Mouse (Mus musculus): Measurements from ENCODE around the gene Samd4.

Samd4 gene

DNA sequence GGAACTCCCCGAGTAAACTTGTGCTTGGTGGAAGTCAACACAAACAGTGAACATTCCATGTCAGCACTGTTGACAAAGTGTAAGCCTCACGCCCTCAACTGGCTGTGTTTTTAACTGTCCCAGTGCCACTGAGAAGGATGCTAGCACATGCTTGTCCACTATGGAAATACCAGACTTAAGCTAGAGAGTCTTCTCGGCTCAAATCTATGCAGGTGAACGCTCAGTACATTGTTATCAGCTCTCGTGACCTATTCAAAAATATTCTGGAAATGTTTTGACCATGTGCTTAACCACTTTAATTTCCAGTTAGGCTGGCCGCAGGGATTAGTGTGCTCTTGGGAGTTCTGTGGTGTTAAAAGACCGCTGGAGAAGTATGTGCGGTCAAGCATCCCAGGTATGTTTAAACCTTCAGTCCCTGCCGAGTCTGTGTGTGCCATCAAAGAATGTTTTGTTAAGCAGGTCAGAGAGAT is 73.0 kb downstream of the Samd4 start:
- DNase-seq (ENCODE audit: low read depth, low spot score) = no peak

DNA sequence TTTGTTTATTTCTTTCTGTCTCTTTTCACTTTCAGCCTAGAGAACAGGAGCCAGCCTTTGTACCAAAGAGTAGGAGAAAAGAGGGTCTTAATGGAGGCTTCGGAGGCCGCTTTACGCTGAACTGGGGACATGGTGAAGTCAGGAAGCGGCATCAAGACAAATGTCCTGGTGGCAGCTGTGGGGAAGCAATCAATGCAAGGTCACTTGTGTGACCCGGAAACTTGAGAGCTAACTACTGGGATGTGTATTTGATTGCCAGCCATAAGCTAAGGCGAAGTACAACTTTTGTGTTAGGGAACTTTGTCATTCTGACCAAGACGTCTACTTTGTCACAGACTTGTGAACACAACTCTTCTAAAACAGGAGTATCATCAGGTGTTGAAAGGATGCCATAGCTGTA is 73.5 kb downstream of the Samd4 start:
- no peak for DNase-seq (ENCODE audit: low read depth, low spot score)

DNA sequence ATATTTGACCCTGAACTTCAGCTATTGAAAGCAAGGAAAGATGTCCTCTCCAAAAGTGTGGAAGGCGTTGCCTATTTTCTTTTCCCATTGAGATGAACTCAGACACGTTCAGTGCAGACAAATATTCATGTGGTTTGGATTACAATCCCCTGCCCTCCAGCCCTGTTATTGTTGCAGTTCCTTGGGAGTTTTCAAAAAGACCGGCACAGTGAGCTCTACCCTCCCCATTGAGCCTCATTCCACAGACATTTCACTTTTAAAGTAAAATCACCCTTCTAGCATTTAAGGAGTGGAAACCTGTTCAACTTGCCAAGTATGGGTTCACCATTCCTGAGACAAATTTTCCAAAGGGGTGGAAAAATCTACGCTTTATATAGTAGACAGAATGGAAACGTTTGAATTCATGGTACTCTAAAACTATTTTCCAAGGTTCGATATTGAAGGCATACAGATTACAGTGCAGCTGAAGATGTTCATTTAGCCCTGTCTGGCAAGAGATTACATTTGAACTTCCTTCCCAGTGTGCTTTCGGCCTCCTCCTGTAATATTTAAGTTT is 76.6 kb downstream of the Samd4 start:
- DNase-seq (ENCODE audit: low read depth, low spot score) = no peak

DNA sequence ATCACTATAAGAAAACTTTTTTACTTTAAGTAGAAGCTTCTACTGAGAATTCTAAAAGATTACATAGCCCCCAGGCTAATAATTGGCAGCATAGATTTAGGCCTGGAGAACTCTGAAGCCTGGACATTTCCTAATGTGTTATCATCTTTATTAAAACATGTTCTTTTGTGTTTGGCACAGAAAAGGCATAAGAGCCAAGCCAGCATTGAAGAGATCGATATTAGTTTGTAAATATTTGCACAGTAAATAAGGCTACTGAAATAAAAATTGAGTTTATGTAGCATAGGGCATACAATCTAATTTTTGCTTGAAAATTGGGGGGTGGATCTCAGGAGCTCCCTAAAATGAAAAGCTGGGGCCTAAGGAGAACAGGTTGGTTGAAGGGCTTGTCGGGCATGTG is 77.2 kb downstream of the Samd4 start:
- no peak for DNase-seq (ENCODE audit: low read depth, low spot score)

DNA sequence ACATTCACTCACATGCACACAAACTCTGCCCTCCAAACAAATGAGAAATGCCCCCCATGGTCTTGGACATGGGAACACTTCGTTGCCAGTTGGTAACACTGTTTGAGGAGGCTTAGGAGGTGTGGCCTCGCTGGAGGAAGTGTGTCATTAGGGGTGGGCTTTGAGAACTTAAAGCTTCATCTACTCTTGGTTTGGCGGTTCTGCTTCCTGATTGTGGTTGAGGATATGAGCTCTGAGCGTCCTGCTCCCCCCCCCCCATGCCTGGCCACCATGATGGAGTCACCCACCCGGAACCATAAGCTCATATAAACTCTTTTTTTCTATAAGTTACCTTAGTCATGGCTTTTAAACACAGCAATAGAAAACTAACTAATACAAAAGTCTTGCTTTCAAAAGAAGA is 80.2 kb downstream of the Samd4 start:
- DNase-seq (ENCODE audit: low read depth, low spot score) = no peak

DNA sequence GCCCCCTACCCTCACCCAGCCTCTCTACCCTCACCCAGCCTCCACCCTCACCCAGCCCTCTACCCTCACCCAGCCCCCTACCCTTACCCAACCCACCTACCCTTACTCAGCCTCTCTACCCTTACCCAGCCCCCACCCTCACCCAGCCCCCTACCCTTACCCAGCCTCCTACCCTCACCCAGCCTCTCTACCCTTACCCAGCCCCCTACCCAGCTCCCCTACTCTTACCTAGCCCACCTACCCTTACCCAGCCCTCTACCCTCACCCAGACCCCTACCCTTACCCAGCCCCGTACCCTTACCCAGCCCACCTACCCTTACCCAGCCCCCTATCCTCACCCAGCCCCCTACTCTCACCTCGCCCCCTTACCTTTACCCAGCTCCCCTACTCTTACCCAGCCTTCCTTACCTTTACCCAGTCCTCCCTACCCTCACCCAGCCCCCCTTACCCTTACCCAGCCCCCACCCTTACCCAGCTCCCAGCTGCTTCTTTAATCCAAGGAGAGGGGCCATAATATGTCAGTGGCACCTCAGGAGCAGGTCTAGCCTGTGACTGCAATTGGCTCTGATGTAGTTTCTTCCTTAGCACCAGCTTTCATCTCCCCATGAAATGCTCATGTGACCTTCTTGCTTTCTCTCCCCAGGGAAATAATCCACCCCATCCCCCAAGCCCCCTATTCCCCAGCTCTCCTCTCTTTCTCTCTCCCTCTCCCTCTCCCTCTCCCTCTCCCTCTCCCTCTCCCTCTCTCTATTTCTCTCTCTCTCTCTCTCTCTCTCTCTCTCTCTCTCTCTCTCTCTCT is 81.6 kb downstream of the Samd4 start:
- DNase-seq (ENCODE audit: low read depth, low spot score) = no peak

DNA sequence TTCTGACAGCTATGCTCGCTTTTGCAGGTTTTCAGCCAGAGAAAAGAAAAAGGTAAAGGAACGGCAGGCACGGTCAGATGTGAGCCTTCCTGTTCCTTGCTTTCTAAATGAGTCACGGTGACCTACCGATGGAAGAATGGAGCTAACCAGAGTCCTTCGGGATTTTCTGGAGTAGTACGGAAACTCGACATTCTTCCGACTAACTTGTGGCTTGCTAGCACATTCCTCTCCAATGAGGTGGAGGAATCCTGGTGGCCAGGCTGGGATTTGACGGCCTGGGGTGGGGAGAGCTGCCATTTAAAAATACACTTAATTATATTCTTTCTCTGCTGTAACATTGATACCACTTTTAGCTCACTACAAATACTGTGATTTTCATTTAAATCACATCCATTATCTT is 83.6 kb downstream of the Samd4 start:
- DNase-seq (ENCODE audit: low read depth, low spot score) = no peak

DNA sequence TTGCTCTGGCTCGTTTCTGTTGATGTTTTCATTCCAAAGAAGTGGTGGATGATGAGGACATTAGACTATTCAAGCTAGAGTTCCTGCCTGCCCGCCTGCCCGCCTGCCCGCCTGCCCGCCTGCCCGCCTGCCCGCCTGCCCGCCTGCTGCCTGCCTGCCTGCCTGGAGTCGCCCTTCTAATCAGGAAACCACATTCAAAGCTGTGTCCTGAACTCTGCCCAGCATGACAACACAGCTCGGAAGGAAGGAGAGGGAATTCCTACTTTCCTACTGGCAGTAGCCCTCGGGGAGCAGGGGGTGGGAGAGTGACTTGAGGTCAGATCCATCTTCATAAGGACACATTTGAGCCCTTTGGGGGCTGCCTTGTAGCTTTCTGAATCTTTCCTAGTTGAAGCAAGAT is 85.4 kb downstream of the Samd4 start:
- no peak for DNase-seq (ENCODE audit: low read depth, low spot score)

DNA sequence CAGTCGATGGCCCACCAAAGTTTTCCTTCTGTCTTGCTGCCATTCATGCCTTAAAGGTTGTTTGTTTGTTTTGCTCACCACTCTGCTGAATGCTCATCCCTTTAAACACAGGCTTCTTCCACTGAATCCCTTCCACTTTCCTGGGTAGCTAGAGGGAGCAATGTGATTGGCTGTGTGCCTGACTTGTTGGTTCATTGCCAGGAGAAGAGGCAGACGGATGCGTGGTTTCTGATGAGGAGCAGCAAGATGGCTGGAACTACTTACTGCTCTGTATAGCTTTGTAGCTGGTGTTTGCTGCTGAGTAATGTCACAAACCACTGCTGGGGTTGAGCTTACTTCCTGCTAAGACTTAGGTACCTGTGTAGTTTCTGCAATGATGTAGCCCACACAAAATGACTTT is 88.0 kb downstream of the Samd4 start:
- no peak for DNase-seq (ENCODE audit: low read depth, low spot score)

DNA sequence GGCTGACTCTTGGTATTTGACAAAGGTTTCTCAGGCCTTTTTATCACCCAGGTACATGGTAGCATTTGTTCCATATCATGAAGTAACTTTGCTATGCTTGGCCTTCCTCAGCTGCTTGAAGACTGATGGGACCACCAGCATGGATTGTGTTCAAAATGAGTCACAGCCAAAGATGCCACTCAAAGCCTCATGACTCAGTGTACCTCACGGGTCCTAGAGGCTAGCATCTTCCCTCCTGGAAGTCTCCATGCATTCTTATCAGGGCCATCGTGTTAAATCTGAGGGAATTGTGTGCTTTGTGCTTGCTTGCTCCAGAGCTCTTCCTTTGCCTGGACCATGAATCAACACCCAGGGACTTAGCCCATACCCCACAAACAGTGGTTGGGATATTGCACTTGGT is 89.1 kb downstream of the Samd4 start:
- no peak for DNase-seq (ENCODE audit: low read depth, low spot score)

DNA sequence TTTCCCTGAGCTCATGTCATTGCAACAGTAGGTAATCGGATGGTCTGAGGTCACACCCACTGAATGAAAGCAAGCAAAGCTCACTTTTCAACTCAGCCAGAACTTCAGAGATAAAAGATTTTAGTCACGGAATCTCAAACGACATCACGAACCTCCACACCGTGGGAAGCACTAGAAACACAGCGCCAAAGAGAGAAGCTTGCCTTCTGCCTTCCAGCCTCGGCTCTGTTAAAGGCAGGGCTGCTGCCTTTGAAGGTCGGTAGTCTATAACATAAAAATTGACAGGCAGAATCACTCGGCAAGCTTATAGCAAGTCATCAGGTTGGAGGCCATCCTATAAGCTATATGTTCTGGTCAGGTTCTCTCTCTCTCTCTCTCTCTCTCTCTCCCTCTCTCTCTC is 92.2 kb downstream of the Samd4 start:
- no peak for DNase-seq (ENCODE audit: low read depth, low spot score)

DNA sequence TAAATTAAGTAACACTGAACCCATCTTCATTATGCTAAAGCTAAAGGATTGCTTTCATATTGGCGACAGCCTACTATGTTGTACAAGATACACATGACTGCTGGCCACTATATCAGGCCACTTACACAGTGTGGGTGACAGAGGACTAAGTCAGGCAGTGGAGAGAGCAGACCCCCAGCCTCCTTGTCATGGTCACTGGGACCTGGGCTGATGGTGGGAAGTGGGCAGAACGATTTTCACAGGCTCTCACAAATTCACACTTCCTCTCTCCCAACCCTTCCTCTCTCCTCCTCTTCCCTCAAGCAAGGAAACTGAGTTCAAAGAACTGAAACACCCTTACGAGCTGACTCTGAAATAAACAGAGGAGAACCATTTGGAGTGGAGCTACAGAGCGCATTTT is 93.3 kb downstream of the Samd4 start:
- DNase-seq (ENCODE audit: low read depth, low spot score) = no peak

DNA sequence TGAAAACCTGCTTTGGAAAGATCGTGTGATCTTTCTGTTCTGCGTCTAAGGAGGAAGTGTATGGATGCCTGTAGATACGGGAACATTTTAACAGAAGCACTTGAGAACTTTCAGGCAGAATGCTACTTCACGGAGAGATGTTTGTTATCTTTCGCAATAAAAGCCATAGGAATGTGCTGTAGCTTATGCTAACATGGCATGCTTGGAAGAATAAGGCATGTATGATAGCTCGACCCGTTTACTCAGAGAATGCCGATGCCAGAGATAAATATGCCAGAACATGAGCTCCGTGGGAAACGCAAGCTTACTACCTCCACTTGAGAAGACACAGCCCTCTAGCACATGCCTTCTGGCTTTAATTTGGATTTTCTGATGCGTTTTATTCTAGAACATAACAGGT is 94.1 kb downstream of the Samd4 start:
- DNase-seq (ENCODE audit: low read depth, low spot score) = no peak

DNA sequence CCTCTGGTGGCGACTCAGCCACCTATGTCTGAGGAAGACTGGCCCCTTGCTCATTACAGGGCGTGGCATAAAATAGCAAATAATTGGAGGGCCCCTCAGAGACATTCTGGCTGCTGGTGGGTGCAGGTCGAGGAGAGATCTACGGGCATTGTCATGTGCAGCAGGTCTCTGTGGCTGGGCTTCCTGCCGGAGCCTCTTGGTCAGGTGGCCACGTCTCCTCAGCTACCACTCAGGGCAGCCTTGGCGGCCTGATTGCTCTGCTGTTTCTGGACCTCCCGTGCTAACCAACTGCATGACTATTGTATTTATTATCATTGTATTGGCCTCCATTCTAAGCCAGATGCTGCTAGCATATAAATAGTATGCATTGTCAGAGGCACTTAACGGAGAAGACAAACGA is 95.0 kb downstream of the Samd4 start:
- DNase-seq (ENCODE audit: low read depth, low spot score) = no peak

DNA sequence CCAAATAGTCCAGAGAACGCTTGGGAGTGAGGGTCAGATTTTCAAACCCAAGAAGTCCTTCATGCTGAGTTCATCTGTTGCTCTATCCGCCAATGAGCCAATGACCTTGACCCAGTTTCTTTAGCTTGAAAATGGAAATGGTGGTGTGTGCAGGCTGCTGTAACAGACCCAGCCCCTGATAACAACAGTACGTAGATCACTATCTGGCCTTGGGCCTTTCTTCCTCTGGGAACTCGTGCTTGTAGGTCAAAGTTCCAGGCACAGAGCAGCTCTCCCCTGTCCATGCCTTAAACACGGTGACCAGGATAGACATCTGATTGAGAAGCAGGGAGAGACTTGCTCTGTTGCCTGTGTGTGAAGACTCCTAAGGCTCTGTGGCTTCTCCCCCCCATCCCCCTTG is 96.5 kb downstream of the Samd4 start:
- DNase-seq (ENCODE audit: low read depth, low spot score) = no peak

DNA sequence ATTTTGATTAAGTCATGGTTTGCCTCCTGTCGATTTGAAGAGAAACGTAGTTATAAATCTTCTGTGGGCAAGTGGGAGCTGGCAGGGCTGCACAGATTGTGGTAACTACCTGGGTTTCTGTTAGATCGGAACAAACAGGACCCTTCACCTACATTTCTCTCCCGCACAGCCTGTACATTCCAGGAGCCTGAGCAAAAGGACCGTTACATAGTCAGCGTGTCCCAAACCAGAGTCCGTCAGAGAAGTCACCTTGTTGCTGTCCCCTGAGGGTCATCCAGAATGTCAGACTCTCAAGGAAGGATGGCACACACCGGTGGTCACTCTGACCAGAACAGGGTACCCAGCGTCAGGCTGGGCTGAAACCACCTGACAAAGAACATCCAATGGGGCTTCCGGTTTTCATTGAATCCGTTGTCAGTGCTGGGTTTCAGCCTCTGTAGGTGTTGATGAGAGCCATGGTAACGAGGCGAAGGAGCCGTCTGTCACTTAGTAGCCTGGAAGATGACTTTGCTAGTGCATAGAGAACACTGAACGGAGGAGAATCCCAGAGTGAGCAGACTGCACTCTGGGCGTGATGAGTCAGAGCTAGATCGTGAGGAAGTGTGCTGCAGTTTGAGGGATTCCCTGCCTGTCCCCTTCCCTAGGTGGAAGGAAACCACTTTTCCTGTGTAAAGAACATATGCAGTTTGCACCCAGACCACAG is 98.2 kb downstream of the Samd4 start:
- no peak for DNase-seq (ENCODE audit: low read depth, low spot score)

DNA sequence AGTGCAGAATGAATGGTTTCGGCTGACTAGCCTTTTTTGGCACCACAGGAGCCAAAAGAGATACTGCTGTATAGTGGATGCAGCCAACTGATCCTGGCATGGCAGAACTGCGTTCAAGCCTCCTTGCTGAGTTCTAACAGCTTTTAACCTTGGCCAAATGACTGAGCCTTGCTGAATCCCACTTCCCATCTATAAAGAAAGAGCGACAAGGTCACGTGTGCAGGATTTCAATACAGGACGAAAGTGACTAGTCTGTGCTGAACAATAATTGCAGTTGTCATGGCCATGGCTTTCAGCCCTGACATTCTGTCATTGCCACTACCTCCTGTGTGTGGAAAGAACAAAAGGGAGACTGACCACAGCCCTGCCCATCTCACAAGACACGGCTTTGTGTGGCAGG is 99.5 kb downstream of the Samd4 start:
- no peak for DNase-seq (ENCODE audit: low read depth, low spot score)

DNA sequence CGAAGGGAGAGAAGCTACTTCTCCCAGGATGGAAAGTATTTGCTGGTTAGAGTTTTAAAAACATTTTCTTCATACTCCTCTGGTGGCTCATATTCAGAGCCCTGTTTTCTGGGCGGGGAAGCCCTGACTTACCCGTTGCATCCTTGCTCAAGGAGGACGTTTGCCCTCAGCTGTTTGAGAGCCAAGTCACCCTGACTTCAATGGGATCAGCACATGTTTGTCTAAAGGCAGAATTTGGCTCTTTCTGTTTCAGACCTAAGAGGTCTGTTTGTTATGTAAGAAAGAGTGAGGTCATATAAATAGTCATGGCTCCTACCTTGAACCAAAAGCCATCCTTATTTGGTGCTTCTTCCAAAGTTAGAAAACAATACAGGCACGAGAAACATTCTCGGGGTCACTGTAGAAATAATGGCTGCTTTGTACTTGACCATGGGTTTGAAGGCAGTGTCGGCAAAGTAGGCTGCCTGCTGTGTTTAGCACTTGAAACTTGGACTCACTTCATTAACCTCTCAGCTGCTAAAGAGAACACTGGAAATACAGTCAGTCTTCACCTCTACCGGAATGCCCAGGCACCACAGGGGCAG is 102.0 kb downstream of the Samd4 start:
- DNase-seq (ENCODE audit: low read depth, low spot score) = no peak

DNA sequence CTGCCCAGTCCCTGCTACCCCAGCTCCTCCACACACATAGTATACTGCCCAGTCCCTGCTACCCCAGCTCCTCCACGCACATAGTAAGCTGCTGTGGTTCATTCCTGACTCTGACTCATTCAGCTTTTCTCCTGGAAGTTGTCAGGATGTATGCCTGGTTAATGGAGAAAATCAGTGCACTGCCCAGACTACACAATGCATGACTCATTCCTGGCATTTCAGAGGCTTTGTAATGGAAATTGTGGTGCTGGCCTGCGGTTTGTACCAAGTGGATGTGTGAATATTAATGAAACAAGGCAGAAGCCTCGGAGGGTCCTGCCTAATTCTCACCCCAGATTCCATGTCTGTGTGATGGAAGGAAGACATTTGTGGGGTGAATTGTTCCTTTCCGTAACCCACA is 107.0 kb downstream of the Samd4 start:
- no peak for DNase-seq (ENCODE audit: low read depth, low spot score)

DNA sequence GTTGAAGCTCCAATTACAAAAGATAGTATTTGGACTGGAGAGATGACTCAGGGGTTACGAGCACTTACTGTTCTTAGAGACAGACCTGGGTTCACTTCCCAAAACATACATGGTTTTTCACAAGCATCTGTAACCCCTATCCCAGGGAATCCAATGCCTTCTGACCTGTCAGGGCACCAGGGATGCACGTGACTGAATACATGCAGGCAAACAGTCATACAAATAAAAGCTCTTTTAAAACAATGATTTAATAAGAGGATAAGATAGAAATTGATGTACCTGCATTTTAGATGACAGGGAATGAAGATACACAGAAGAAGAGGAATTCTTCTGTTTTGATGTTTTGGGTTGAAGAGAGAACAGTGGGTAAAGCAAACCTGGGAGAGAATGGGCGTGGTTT is 107.8 kb downstream of the Samd4 start:
- DNase-seq (ENCODE audit: low read depth, low spot score) = no peak

DNA sequence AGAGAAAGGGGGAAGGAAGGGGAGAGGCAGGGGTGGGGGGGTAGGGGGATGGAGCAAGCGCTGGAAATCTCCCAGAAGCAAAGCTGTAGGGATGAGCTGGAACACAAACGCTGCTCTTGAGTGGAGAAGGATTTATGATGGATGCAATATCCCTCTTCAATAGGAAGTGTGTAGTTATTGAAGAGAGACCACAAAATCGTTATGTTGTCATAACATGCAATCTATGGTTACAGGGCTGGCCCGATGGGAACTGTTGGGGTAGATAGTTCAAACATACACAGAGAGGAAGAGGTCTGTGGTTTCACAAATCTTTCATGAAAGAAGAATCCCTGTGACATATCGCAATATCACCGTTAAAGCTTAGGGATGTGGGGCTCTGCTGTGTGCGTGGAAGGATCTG is 112.0 kb downstream of the Samd4 start:
- no peak for DNase-seq (ENCODE audit: low read depth, low spot score)

DNA sequence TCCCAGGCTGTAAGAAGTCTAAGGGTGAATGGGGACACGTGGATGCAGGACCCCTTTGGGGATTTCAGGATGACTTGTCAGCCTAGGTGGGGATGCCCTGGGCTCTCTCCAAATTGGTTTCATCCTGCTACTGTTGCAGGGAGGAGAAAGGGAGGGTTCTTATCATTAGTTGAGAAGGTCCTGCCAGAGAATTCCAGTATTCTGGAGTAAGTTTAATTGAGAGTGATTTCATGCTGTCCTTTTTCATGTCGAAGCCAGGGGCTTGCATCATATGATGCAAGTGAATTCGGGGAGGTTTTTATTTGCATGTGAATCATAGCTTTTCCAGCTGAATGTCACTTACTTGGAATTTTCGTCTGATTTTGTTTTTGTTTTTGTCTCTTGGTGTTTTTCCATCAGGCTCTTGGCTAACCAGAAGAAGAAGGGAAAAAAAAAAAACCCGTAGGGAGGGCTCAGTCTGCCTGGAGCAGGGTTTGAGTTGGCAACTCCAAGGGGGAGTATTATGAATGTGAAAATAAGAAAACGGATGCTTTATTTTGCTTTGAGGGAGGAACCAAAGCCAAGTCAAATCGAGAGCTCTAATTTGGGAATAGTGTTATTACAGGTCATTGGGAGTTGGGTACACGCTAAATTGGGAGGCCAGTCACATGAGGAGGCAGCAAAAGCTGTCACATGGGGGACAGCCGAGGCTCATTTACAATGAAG is 116.8 kb downstream of the Samd4 start:
- DNase-seq (ENCODE audit: low read depth, low spot score) = peak; percentile 7

Measured in A20 (cell line).